Mouse (Mus musculus): ENCODE data around the gene Slc25a21.

DNA sequence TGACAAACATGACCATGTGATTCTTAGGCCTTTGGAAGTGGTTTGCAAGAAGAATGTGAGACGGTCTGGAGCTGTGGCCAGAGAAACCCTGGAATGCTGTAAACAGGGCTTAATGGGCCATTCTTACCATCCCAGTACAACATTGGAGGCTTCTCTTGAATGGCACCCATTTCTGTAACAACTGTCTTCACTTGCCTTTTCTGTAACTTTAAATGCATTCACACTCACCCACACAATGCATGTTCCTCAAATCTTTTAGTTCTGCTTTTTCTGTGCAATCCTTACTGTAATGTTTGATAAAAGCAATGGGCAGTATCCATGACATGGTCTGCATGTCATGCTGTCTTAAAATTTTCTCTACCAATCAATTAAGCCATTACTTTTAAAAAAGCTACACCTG is 95.0 kb downstream of the Slc25a21 start:
- no peak for TF ChIP-seq CTCF (IDR thresholded peaks at IDR 0.05; ENCODE audit: control insufficient read depth, insufficient read depth, insufficient read length)
- no peak for TF ChIP-seq CEBPB (IDR thresholded peaks at IDR 0.05; ENCODE audit: low read depth)
- no peak for TF ChIP-seq FOSL1 (IDR thresholded peaks at IDR 0.05; ENCODE audit: insufficient read depth, low read length, poor library complexity, severe bottlenecking)
- no peak for TF ChIP-seq USF1 (IDR thresholded peaks at IDR 0.05; ENCODE audit: low read depth)

Measured in C2C12 (cell line).